Mouse (Mus musculus) frontal cortex, adult 2 months (tissue): ENCODE measurements around the gene Atg14. TPM values are rescaled to one million over a fixed set of nuclear protein-coding genes. Genes with fewer than 3 reads are reported as not detected.
"Not testable (repeated sequence)": the region's sequence is repeated elsewhere in the genome, so short reads cannot be mapped to it uniquely, and the experiment has no call there.

ENCODE experiments used
- DNase-seq, 2 experiments: peaks; one replicate each; pipeline ENCODE4 v3.0.0; 2022; ENCODE audit warnings: low spot score in 1 of 2; ENCODE audit errors: extremely low spot score in 1 of 2
- polyA plus RNA-seq: library from polyadenylated mRNA; depleted of rRNA; stranded (reverse); fragments of >200 nt; gene quantifications from 2 replicates; pipeline ENCODE4 v1.2.3, GENCODE M21; 2012

The Atg14 gene
- polyA plus RNA-seq, 1 experiment, result 15.1 TPM

GRCm38 (mm10) chr14:47544877-47545276 lies 25.6 kb downstream of the Atg14 start:
- no peak for DNase-seq

- no peak for DNase-seq
Observed at GRCm38 (mm10) chr14:47544286-47544685, 26.2 kb downstream of the Atg14 start.

- DNase-seq, result no peak
Observed at GRCm38 (mm10) chr14:47542283-47542682, 28.2 kb downstream of the Atg14 start.

GRCm38 (mm10) chr14:47541325-47541948 lies 29.0 kb downstream of the Atg14 start:
- DNase-seq, result no peak

- no peak for DNase-seq
Observed at GRCm38 (mm10) chr14:47535096-47535495, 35.4 kb downstream of the Atg14 start.

- DNase-seq, result no peak
Observed at GRCm38 (mm10) chr14:47534176-47534525, 36.3 kb downstream of the Atg14 start.

GRCm38 (mm10) chr14:47533365-47534175 lies 36.9 kb downstream of the Atg14 start:
- DNase-seq, result peak; percentile 50 to 77

GRCm38 (mm10) chr14:47532496-47532895 lies 38.0 kb downstream of the Atg14 start:
- no peak for DNase-seq

GRCm38 (mm10) chr14:47529592-47529991 lies 40.9 kb downstream of the Atg14 start:
- DNase-seq, result not testable (repeated sequence)

- DNase-seq, result peak; percentile 67 to 89
Observed at GRCm38 (mm10) chr14:47529019-47529418, 41.4 kb downstream of the Atg14 start.

- DNase-seq, result no peak
Observed at GRCm38 (mm10) chr14:47528293-47528692, 42.2 kb downstream of the Atg14 start.

GRCm38 (mm10) chr14:47527833-47528232 lies 42.6 kb downstream of the Atg14 start:
- DNase-seq, result no peak

GRCm38 (mm10) chr14:47525861-47526260 lies 44.6 kb downstream of the Atg14 start:
- peak in 1 of 2 experiments; percentile 64 for DNase-seq

- no peak for DNase-seq
Observed at GRCm38 (mm10) chr14:47525374-47525773, 45.1 kb downstream of the Atg14 start.

- DNase-seq, result no peak
Observed at GRCm38 (mm10) chr14:47522301-47522700, 48.1 kb downstream of the Atg14 start.

- DNase-seq, result no peak
Observed at GRCm38 (mm10) chr14:47521609-47522008, 48.8 kb downstream of the Atg14 start.

GRCm38 (mm10) chr14:47520751-47521449 lies 49.5 kb downstream of the Atg14 start:
- no peak for DNase-seq

- DNase-seq, result peak in 1 of 2 experiments; percentile 53
Observed at GRCm38 (mm10) chr14:47518619-47519018, 51.8 kb downstream of the Atg14 start.

- peak in 1 of 2 experiments; percentile 53 for DNase-seq
Observed at GRCm38 (mm10) chr14:47516755-47517154, 53.7 kb downstream of the Atg14 start.

GRCm38 (mm10) chr14:47515636-47516035 lies 54.8 kb downstream of the Atg14 start:
- no peak for DNase-seq

- DNase-seq, result no peak
Observed at GRCm38 (mm10) chr14:47514816-47515453, 55.5 kb downstream of the Atg14 start.
